Mouse (Mus musculus) myocyte (in vitro differentiated cells): ENCODE results near the gene Bbs9.

Experiments used
- MYOG ChIP-seq, 3 experiments: IDR thresholded peaks; one replicate each; pipeline ENCODE4 v1.6.1; 2011; ENCODE audit warnings: control low read depth in 2 of 3, low read depth in 2 of 3, mild to moderate bottlenecking in 2 of 3; ENCODE audit not compliant: insufficient read length in 2 of 3, control insufficient read depth in 1 of 3, insufficient read depth in 1 of 3
- POLR2A ChIP-seq: IDR thresholded peaks from one replicate; pipeline ENCODE4 v1.6.1; 2011; ENCODE audit warnings: low read depth, mild to moderate bottlenecking, control low read depth, moderate library complexity; ENCODE audit not compliant: insufficient read length
- SRF ChIP-seq: IDR thresholded peaks from one replicate; pipeline ENCODE4 v1.6.1; 2011; ENCODE audit warnings: low read depth; ENCODE audit not compliant: control insufficient read depth, insufficient read length
- USF1 ChIP-seq: IDR thresholded peaks from one replicate; pipeline ENCODE4 v1.6.1; 2011; ENCODE audit warnings: low read depth, mild to moderate bottlenecking, control low read depth, moderate library complexity

GRCm38 (mm10) chr9:22651619-22652018 lies 176.1 kb downstream of the Bbs9 start:
- TF ChIP-seq POLR2A (no peak), USF1 (no peak), MYOG (IDR thresholded peaks at IDR 0.05; ENCODE audit: control insufficient read depth in 1 of 3, insufficient read depth in 1 of 3, insufficient read length in 2 of 3, low read depth in 2 of 3) (no peak), SRF (no peak)
